Mouse (Mus musculus) forebrain, embryonic 13.5 days (tissue): ENCODE data around the gene Dnase2a. TPM values are rescaled to one million over a fixed set of nuclear protein-coding genes. Genes with fewer than 3 reads are reported as not detected.

Source experiments
- ATAC-seq: fragments of 200-750 bp; cut with Nextera tagmentation; 2 replicates; pipeline ENCODE4 v1.8.0; 2017
- H3K27ac ChIP-seq: fragments of 300-500 bp; sonication (generic); 2 replicates; pipeline ENCODE4 v1.5.1; 2015; ENCODE audit warnings: inconsistent platforms, mild to moderate bottlenecking, moderate library complexity
- H3K27me3 ChIP-seq: fragments of 300-500 bp; sonication (generic); 2 replicates; pipeline ENCODE4 v1.6.1; 2015; ENCODE audit warnings: mild to moderate bottlenecking, inconsistent platforms
- H3K36me3 ChIP-seq: fragments of 300-500 bp; sonication (generic); 2 replicates; pipeline ENCODE4 v1.6.1; 2015; ENCODE audit warnings: mild to moderate bottlenecking, inconsistent platforms; ENCODE audit not compliant: poor library complexity, severe bottlenecking
- H3K4me1 ChIP-seq: fragments of 300-500 bp; sonication (generic); 2 replicates; pipeline ENCODE4 v1.6.1; 2015; ENCODE audit warnings: inconsistent platforms
- H3K4me2 ChIP-seq: fragments of 300-500 bp; sonication (generic); 2 replicates; pipeline ENCODE4 v1.6.1; 2015; ENCODE audit warnings: inconsistent platforms, mild to moderate bottlenecking, moderate library complexity
- H3K4me3 ChIP-seq: fragments of 300-500 bp; sonication (generic); 2 replicates; pipeline ENCODE4 v1.5.1; 2015; ENCODE audit warnings: mild to moderate bottlenecking, inconsistent platforms
- H3K9ac ChIP-seq: fragments of 300-500 bp; sonication (generic); 2 replicates; pipeline ENCODE4 v1.6.1; 2015; ENCODE audit warnings: mild to moderate bottlenecking, inconsistent platforms
- H3K9me3 ChIP-seq: fragments of 300-500 bp; sonication (generic); replicated peaks from 2 replicates; pipeline ENCODE4 v1.6.1; 2016; ENCODE audit warnings: inconsistent platforms
- WGBS: fragments of 180-500 bp; shearing (Covaris S2); methylation state at CpG from one replicate; pipeline ENCODE4 v1.1.7; 2015; 5-methylcytosine and 5-hydroxymethylcytosine counted together
- microRNA-seq: library from miRNA; unstranded; fragments of <30 nt; microRNA quantifications from one replicate; pipeline ENCODE4, GENCODE M21; 2016
- polyA plus RNA-seq: library from polyadenylated mRNA; unstranded; fragments of >200 nt; fragmentation: Nextera tagmentation; extraction: Ambion mirVana; gene quantifications from 2 replicates; pipeline ENCODE4 v1.2.1, GENCODE M21; 2015

Dnase2a gene
- polyA plus RNA-seq, 1 experiment from 2014 or later: 6.9 TPM

DNA sequence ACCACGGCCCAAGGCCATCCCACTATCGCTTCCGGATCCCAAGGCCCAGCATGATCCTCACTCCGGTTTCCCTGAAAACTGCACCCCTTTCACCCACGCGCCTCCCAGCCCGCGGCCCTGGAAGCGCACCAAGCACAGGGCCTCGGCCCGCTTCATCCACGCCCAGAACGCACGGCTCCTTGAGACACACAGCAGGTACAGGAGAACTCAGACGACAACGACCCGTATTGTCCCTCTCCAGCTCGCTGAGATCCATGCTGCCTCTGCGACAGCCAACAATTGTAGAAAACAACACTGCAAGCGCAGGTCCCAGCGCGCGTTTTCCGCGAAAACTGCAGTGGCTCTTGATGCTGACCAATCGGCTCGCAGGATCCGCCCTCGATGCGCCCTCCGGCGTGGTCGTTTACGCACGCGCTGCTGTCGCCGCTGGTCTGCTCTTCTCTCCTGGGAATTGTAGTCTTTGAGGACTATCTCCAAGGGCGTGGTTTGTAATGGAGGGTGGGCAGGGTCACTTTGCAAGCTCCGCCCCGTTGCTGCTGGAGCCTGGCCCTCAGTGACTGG, 57.5 kb downstream of the Dnase2a start:
- H3K4me3 ChIP-seq: peak overlapping the region; percentile 74
- peak; percentile 88 for ATAC-seq
- peaks cover 24% of the 10 kb centered on the region for H3K4me1 ChIP-seq
- no peaks in the 10 kb centered on the region for H3K9me3 ChIP-seq
- H3K36me3 ChIP-seq: peaks cover 27% of the 10 kb centered on the region
- peak overlapping the region; percentile 78 for H3K27ac ChIP-seq
- WGBS: under 1% methylated on average over 41 of the region's 41 CpGs
- peak overlapping the region; percentile 81 for H3K9ac ChIP-seq
- H3K27me3 ChIP-seq: no peaks in the 10 kb centered on the region
- peak overlapping the region; percentile 96 for H3K4me2 ChIP-seq

DNA sequence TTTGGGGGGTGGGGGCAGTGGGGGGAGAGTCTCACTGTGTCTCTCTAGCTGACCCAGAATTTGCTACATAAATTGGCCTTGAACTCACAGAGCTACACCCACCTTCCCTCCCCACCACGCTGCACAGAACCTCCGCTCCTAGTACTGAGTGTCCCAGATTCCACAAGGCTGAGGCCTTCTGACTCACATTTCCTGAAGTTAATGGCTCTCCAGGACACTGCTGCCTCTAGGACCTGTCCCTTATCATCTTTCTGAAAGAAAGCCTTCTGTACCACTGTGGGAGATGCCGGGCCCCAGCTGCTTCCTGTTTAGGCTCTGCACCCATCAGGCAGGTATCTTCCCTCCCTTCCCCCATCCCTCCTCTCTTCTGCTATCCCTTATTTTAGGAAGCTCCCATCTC, 58.2 kb downstream of the Dnase2a start:
- WGBS: 61% methylated on average over 3 of the region's 3 CpGs
- H3K27ac ChIP-seq: no peak overlapping the region
- H3K4me2 ChIP-seq: no peak overlapping the region

DNA sequence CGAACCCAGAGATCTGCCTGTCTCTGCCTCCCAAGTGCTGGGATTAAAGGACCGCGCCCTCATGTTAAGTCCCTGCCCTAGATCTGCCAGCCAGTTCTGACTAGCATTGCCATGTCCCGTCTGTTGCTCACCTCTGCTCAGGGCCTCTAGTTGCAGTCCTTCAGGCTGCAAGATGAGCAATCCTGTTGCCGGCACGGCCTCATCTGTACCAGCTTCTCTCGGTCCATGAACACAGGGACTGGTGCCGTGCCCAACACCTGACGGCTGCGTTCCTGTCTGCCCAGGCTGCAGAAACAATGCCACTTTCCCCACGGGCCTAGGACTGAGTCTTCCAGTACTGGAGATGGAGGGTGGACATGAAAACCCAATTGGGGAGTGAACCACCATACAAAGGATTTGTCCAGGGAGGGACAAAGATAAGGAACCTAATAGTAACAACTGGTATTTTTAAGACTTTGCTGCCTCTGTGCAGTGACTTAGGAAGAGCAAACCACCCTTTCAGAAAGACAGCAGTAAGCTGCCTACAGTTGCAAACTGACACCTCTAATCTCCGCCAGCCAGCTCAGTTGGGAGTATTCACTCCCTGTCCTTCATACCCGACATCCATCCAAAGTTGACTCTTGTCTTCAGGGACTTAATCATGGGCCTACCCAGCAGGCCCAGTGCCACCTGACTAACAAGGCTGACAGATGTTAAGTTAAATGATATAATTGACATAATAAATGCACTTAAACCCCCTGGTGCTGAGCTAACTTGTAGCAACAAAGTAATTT, 59.4 kb downstream of the Dnase2a start:
- no peak for ATAC-seq
- H3K9me3 ChIP-seq: no peaks in the 10 kb centered on the region
- no peak overlapping the region for H3K9ac ChIP-seq
- peaks cover 30% of the 10 kb centered on the region for H3K36me3 ChIP-seq
- H3K4me3 ChIP-seq: no peak overlapping the region
- H3K27ac ChIP-seq: no peak overlapping the region
- peaks cover 37% of the 10 kb centered on the region for H3K4me1 ChIP-seq
- WGBS: 88% methylated on average over 13 of the region's 13 CpGs
- H3K4me2 ChIP-seq: peak overlapping the region; percentile 88
- H3K27me3 ChIP-seq: no peaks in the 10 kb centered on the region

More for the DNA sequence above, 58.2 kb downstream of the Dnase2a start:
- Histone ChIP-seq H3K9ac (no peak overlapping the region), H3K4me3 (no peak overlapping the region), H3K9me3 (no peaks in the 10 kb centered on the region), H3K27me3 (no peaks in the 10 kb centered on the region), H3K4me1 (peaks cover 32% of the 10 kb centered on the region), H3K36me3 (peaks cover 30% of the 10 kb centered on the region)
- no peak for ATAC-seq

DNA sequence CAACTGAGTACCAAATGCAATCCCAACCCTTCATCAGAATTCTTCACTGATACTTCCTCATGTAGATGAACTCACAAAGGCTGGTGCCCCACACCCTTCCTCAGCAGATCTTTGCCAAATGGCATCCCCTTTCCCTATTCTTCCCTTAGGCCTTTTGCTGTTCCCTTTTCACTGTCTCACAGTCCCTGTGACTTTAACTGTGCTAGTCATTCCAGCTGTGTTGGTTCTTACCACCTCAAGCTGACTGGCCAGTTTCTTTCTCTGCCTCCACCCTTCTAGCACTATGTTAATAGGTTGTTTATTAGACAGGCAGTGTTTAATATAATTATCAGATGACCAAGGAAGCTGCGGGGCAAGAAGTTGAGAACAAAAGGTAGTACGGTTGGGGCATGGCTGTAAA, 60.3 kb downstream of the Dnase2a start:
- Histone ChIP-seq H3K27ac (peak overlapping the region; percentile 76), H3K9ac (peak overlapping the region; percentile 90), H3K4me3 (peak overlapping the region; percentile 69), H3K27me3 (no peaks in the 10 kb centered on the region), H3K9me3 (no peaks in the 10 kb centered on the region), H3K36me3 (peaks cover 35% of the 10 kb centered on the region), H3K4me1 (peaks cover 37% of the 10 kb centered on the region), H3K4me2 (peak overlapping the region; percentile 88)
- 20% methylated on average over 2 of the region's 2 CpGs for WGBS
- ATAC-seq: no peak

DNA sequence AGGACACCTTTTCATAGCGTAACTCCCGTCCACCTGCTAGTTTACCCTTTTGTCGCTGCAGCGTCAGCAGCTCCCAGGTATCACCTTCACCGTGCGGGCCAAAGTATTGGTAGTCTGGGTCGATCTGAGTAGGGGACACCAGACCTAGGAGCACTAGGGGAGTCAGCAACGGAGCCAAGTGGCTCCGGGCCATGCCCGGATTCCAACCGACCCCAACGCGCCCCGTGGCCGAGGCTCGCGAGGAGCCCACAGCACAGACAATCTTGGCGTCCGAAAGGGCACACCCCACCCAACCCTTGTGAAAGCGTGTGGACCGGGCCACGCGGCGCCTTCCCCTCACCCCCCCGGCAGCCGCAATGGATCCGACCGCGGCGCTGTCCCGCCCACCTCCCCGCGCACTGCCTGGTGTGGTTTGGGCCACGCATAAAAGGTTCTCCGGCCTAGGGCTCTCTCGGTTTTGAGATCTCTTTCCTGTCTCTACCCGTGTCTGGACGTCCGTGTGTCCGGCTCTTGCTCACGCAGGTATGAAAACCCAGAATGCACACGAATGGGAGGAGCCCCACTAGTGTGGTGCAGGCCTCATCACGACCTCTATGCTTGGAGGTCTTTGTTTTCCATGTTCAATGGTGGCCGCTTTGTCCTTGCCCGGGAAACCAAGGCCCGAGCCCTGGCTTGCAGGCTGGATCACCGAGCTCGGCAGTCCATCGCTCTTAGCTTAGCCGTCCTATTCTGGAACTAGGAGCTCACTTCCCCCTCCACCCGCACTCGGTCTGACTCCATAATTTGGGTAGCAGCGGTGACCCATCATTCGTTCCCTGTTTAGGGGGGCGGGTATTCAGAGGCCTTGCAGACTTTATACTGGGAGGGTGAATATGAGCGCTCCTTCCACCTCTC, 61.1 kb downstream of the Dnase2a start, which contains the start of the genes Gm49661, Prdx2 and Rnaseh2a:
Gm49661 (minus strand) TSS at position 193 of the 894 bp plus-strand sequence.
Prdx2 (plus strand) TSS at position 347 of the 894 bp plus-strand sequence.
Rnaseh2a (minus strand) TSS at position 527 of the 894 bp plus-strand sequence.
- Histone ChIP-seq H3K4me3 (peak within 1 kb of the TSS; percentile 69), H3K27me3 (no peaks in the 10 kb centered on the region), H3K27ac (peak within 1 kb of the TSS; percentile 76), H3K4me1 (peaks cover 41% of the 10 kb centered on the region), H3K9ac (peak within 1 kb of the TSS; percentile 90), H3K9me3 (no peaks in the 10 kb centered on the region), H3K4me2 (peak within 1 kb of the TSS; percentile 88), H3K36me3 (peaks cover 38% of the 10 kb centered on the region)
- peak; percentile 76 for ATAC-seq
- under 1% methylated on average over 56 of the region's 56 CpGs for WGBS

DNA sequence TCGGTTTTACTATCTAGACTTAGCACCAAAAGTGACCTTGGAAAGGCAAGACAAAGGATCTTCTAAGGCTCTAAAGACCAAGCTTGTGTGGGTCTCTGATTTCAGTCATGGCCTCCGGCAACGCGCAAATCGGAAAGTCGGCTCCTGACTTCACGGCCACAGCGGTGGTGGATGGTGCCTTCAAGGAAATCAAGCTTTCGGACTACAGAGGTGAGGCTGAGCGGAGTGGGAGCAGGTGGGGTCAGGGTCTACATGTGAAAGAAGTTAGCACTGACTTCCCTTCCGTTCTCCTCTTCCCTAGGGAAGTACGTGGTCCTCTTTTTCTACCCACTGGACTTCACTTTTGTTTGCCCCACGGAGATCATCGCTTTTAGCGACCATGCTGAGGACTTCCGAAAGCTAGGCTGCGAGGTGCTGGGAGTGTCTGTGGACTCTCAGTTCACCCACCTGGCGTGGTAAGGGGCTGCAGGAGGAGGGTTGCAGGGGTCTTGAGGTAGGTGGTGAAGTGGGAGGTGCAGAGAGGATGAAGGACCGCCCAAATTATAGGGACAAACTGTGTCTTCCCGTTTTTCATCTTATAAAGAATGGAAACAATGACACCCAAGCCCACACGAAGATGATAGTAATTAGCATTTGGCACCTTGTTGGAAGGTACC, 61.9 kb downstream of the Dnase2a start:
- Histone ChIP-seq H3K4me1 (peaks cover 42% of the 10 kb centered on the region), H3K36me3 (peaks cover 46% of the 10 kb centered on the region), H3K27me3 (no peaks in the 10 kb centered on the region), H3K4me2 (peak overlapping the region; percentile 88), H3K9me3 (no peaks in the 10 kb centered on the region), H3K4me3 (peak overlapping the region; percentile 69), H3K9ac (peak overlapping the region; percentile 90), H3K27ac (peak overlapping the region; percentile 76)
- ATAC-seq: no peak
- WGBS: 5% methylated on average over 21 of the region's 21 CpGs

DNA sequence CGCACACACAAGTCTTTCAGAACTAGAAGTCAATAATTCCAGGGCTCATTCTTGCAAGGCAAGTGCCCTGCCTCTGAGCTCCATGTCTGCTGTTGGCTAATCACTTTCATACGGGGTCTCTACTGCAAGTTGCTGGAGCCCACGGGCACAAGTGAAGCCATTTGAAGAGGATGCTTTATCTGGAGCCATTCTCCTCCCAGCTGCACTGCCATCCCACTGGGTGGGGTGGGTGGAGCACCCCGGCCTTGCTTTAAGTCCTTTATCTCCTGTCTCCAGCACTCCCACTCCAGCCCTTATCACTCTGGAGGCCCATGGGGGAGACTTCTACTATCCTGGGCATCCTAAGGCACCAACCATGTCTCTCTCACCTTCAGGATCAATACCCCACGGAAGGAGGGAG, 62.6 kb downstream of the Dnase2a start:
- Histone ChIP-seq H3K36me3 (peaks cover 47% of the 10 kb centered on the region), H3K9ac (peak overlapping the region; percentile 90), H3K4me3 (peak overlapping the region; percentile 69), H3K4me2 (peak overlapping the region; percentile 88), H3K27ac (0 out of 2 replicates have a peak overlapping the region, but pooled peaks have one; percentile 2), H3K9me3 (no peaks in the 10 kb centered on the region), H3K4me1 (peaks cover 46% of the 10 kb centered on the region), H3K27me3 (no peaks in the 10 kb centered on the region)
- ATAC-seq: no peak
- WGBS: 65% methylated on average over 5 of the region's 5 CpGs

Small RNAs within 50 kb of the gene (microRNA-seq; reads per million reads assigned to microRNA genes)
- gene Gm24197 (not detected), gene Mir7069 (3.5 reads per million, percentile 7 among the genes with 10 or more reads in this experiment)

Other genes starting within 250 kb of the Dnase2a start
- gene Ier2, start 245.7 kb upstream of the Dnase2a start, polyA plus RNA-seq: 35.2 and 35.4 TPM in 2 replicates
- gene Trmt1, start 222.3 kb upstream of the Dnase2a start, polyA plus RNA-seq: 53.5 and 59.1 TPM in 2 replicates
- gene Nacc1, start 220.7 kb upstream of the Dnase2a start, polyA plus RNA-seq: 16.1 and 18.6 TPM in 2 replicates
- 1.9 and 2.1 TPM in 2 replicates for gene Lyl1, start 207.1 kb upstream of the Dnase2a start, polyA plus RNA-seq
- gene G430095P16Rik, start 185.6 kb upstream of the Dnase2a start, polyA plus RNA-seq: 3.7 and 3.8 TPM in 2 replicates
- gene Nfix, start 108.2 kb upstream of the Dnase2a start, polyA plus RNA-seq: 127 and 145 TPM in 2 replicates
- 7.3 and 8.2 TPM in 2 replicates for gene Dand5, start 85.7 kb upstream of the Dnase2a start, polyA plus RNA-seq
- 42.6 and 47.0 TPM in 2 replicates for gene Gadd45gip1, start 77.0 kb upstream of the Dnase2a start, polyA plus RNA-seq
- gene Rad23a, start 67.9 kb upstream of the Dnase2a start, polyA plus RNA-seq: 93.9 and 114 TPM in 2 replicates
- 549 and 569 TPM in 2 replicates for gene Calr, start 61.6 kb upstream of the Dnase2a start, polyA plus RNA-seq
- 123 and 127 TPM in 2 replicates for gene Farsa, start 51.6 kb upstream of the Dnase2a start, polyA plus RNA-seq
- gene Syce2, start 36.4 kb upstream of the Dnase2a start, polyA plus RNA-seq: 80.3 and 85.1 TPM in 2 replicates
- 33.2 and 34.2 TPM in 2 replicates for gene Gcdh, start 14.6 kb upstream of the Dnase2a start, polyA plus RNA-seq
- 0.74 and 1.2 TPM in 2 replicates for gene Klf1, start 6.6 kb upstream of the Dnase2a start, polyA plus RNA-seq
- 31.6 and 37.3 TPM in 2 replicates for gene Mast1, start 28.8 kb downstream of the Dnase2a start, polyA plus RNA-seq
- gene Rtbdn, start 38.4 kb downstream of the Dnase2a start, polyA plus RNA-seq: 1.2 and 1.8 TPM in 2 replicates
- gene Gm49661, start 60.9 kb downstream of the Dnase2a start, polyA plus RNA-seq: not detected in 2 replicates
- gene Prdx2, start 61.0 kb downstream of the Dnase2a start, polyA plus RNA-seq: 1,640 and 1,662 TPM in 2 replicates
- gene Rnaseh2a, start 61.2 kb downstream of the Dnase2a start, polyA plus RNA-seq: 119 and 124 TPM in 2 replicates
- 3.4 and 4.2 TPM in 2 replicates for gene Junb, start 70.2 kb downstream of the Dnase2a start, polyA plus RNA-seq
- gene Hook2, start 82.0 kb downstream of the Dnase2a start, polyA plus RNA-seq: 16.8 and 21.5 TPM in 2 replicates
- gene Best2, start 106.0 kb downstream of the Dnase2a start, polyA plus RNA-seq: not detected in 2 replicates
- gene Asna1, start 116.7 kb downstream of the Dnase2a start, polyA plus RNA-seq: 166 and 168 TPM in 2 replicates
- gene Trir, start 118.3 kb downstream of the Dnase2a start, polyA plus RNA-seq: 125 and 154 TPM in 2 replicates
- 46.4 and 49.4 TPM in 2 replicates for gene Tnpo2, start 128.4 kb downstream of the Dnase2a start, polyA plus RNA-seq
- 39.4 and 49.1 TPM in 2 replicates for gene Fbxw9, start 151.5 kb downstream of the Dnase2a start, polyA plus RNA-seq
- gene Gm5741, start 159.4 kb downstream of the Dnase2a start, polyA plus RNA-seq: 0.88 and 0.93 TPM in 2 replicates
- 79.5 TPM in 2 replicates for gene Dhps, start 163.2 kb downstream of the Dnase2a start, polyA plus RNA-seq
- 136 and 137 TPM in 2 replicates for gene Wdr83os, start 172.2 kb downstream of the Dnase2a start, polyA plus RNA-seq
- 52.9 and 57.8 TPM in 2 replicates for gene Wdr83, start 172.7 kb downstream of the Dnase2a start, polyA plus RNA-seq
- 14.6 and 14.7 TPM in 2 replicates for gene Man2b1, start 174.7 kb downstream of the Dnase2a start, polyA plus RNA-seq
- 2.1 and 2.3 TPM in 2 replicates for gene Zfp791, start 214.5 kb downstream of the Dnase2a start, polyA plus RNA-seq
- gene Cks1brt, start 243.4 kb downstream of the Dnase2a start, polyA plus RNA-seq: not detected in 2 replicates